Mouse (Mus musculus): ENCODE data around the gene Mios.

GRCm38 (mm10) chr6:8178397-8178941 is 30.6 kb upstream of the Mios start:
- TF ChIP-seq ZC3H11A (IDR thresholded peaks at IDR 0.05; ENCODE audit: low read depth, low read length) (no peak), CTCF (conservative IDR thresholded peaks at IDR 0.05 in 1 of 2, IDR thresholded peaks at IDR 0.05 in 1 of 2; ENCODE audit: low read depth in 2 of 2, low read length in 2 of 2) (no peak), CHD2 (IDR thresholded peaks at IDR 0.05; ENCODE audit: low read length) (no peak), POLR2A (IDR thresholded peaks at IDR 0.05; ENCODE audit: low read depth, low read length) (no peak), E2F4 (IDR thresholded peaks at IDR 0.05; ENCODE audit: insufficient replicate concordance, low read depth, low read length) (no peak), SIN3A (IDR thresholded peaks at IDR 0.05; ENCODE audit: low read length) (no peak)
